ENCODE assay signal across 22 mouse cellular contexts in genomic region chr3:148413027-148413426, GRCm38 (mm10).
DNase-seq lines count a peak whose midpoint lies in the region; ATAC-seq and TF ChIP-seq lines count a peak whose summit lies in the region.
"Had no signal": no experiment of that assay in that cellular context is flagged by ENCODE, and none has a peak within 500 bp of the region (broad histone marks: within the 10 kb centered on the region; RNA-seq: fewer than 3 reads in every experiment).

No protein-coding gene starts in this region.

- H3K79me2 ChIP-seq in MEL (ENCODE audit: control insufficient read depth, insufficient read depth, low read length, poor library complexity) = no peaks in the 10 kb centered on the region

- H3K9ac ChIP-seq in MEL (ENCODE audit: control insufficient read depth, low read depth, low read length, poor library complexity, severe bottlenecking) = no peak overlapping the region
- H3K9ac ChIP-seq: forebrain, embryonic 13.5 days; hindbrain, embryonic 12.5 days; hindbrain, embryonic 15.5 days had no signal

- TF ChIP-seq POLR2A in MEL (IDR thresholded peaks at IDR 0.05; ENCODE audit: control insufficient read depth in 1 of 2, insufficient read depth in 1 of 2, low read depth in 1 of 2, low read length in 2 of 2, poor library complexity in 1 of 2) = no peak

- H3K4me3 ChIP-seq in MEL (ENCODE audit: control insufficient read depth in 1 of 2, insufficient read depth in 1 of 2, low read depth in 2 of 2, low read length in 2 of 2) = no peak overlapping the region
- H3K4me3 ChIP-seq: forebrain, embryonic 10.5 days; forebrain, embryonic 13.5 days; heart, adult 2 months; hindbrain, embryonic 12.5 days; hindbrain, embryonic 15.5 days had no signal

- DNase-seq in 416B (ENCODE audit: low read depth) (peak; percentile 32), MEL (ENCODE audit: low read depth, low spot score) (peak; percentile 69)
- no peak for DNase-seq in thymus, adult 18-20 months
- no peak for DNase-seq in right cerebral cortex, adult 18-20 months
- no peak for DNase-seq in kidney, postnatal 4 days
- DNase-seq: adrenal gland, adult 2 months; adrenal gland, postnatal 14 days; B cell, adult 2 months; cerebellum, adult 11 months; cerebellum, adult 2 months; cerebellum, postnatal 10 days; cerebellum, postnatal 36 days; gastrocnemius, postnatal 25 days; heart, adult 2 months had no signal

- ATAC-seq in granulocyte monocyte progenitor cell, adult 5-6 weeks (replicated peaks; ENCODE audit: poor library complexity, severe bottlenecking) = peak; percentile 17; the same call in 1 of the 2 replicates
- ATAC-seq in megakaryocyte-erythroid progenitor cell, adult 5-6 weeks (replicated peaks; ENCODE audit: low FRiP score, low TSS enrichment, poor library complexity, severe bottlenecking) = peak; percentile 63
- ATAC-seq: forebrain, embryonic 13.5 days; forebrain, embryonic 16.5 days; Patski had no signal

- TF ChIP-seq EP300 in MEL (IDR thresholded peaks at IDR 0.05; ENCODE audit: low read depth in 1 of 2, low read length in 2 of 2) = peak; percentile 58 to 61; a peak in 3 of 4 replicates

- no peak overlapping the region for H3K27ac ChIP-seq in MEL (ENCODE audit: control insufficient read depth, low read depth, low read length)
- H3K27ac ChIP-seq: forebrain, embryonic 10.5 days; forebrain, embryonic 13.5 days; heart, adult 2 months; hindbrain, embryonic 12.5 days; hindbrain, embryonic 15.5 days had no signal

- no peak for TF ChIP-seq CTCF in MEL (IDR thresholded peaks at IDR 0.05 in 2 of 3, conservative IDR thresholded peaks at IDR 0.05 in 1 of 3; ENCODE audit: control insufficient read depth in 1 of 3, insufficient read depth in 1 of 3, low read depth in 2 of 3, low read length in 3 of 3, poor library complexity in 1 of 3, severe bottlenecking in 1 of 3)

- peaks cover 4 to 13% of the 10 kb centered on the region in 2 experiments for H3K4me1 ChIP-seq in MEL (ENCODE audit: control insufficient read depth in 1 of 2, insufficient read depth in 2 of 2, low read length in 2 of 2)
- H3K4me1 ChIP-seq: hindbrain, embryonic 15.5 days had no signal

- TF ChIP-seq RAD21 in MEL (IDR thresholded peaks at IDR 0.05; ENCODE audit: low read depth, low read length) = no peak

- H3K9me3 ChIP-seq in MEL (replicated peaks; ENCODE audit: insufficient read depth, low read length) = no peaks in the 10 kb centered on the region
- H3K9me3 ChIP-seq: forebrain, embryonic 10.5 days; forebrain, embryonic 13.5 days; hindbrain, embryonic 12.5 days; hindbrain, embryonic 15.5 days had no signal

- H3K27me3 ChIP-seq in MEL (ENCODE audit: control insufficient read depth in 1 of 2, insufficient read depth in 2 of 2, low read length in 2 of 2) = no peaks in the 10 kb centered on the region
- H3K27me3 ChIP-seq: forebrain, embryonic 13.5 days; hindbrain, embryonic 12.5 days; hindbrain, embryonic 15.5 days; Patski had no signal

- H3K36me3 ChIP-seq in MEL (ENCODE audit: control insufficient read depth in 1 of 2, insufficient read depth in 2 of 2, low read length in 2 of 2) = peaks cover 0 to 12% of the 10 kb centered on the region in 2 experiments; a peak in 2 of 4 replicates
- H3K36me3 ChIP-seq: forebrain, embryonic 10.5 days; hindbrain, embryonic 12.5 days; hindbrain, embryonic 15.5 days had no signal

TF ChIP-seq in MEL, 35 proteins besides CTCF, POLR2A, EP300 and RAD21:
- TF ChIP-seq MAFK (IDR thresholded peaks at IDR 0.05; ENCODE audit: borderline replicate concordance, low read depth, low read length) (peak; percentile 93), ZNF384 (IDR thresholded peaks at IDR 0.05; ENCODE audit: low read depth, low read length) (peak; percentile 88), ETS1 (IDR thresholded peaks at IDR 0.05; ENCODE audit: low read depth, low read length) (peak; percentile 89), ELF1 (IDR thresholded peaks at IDR 0.05; ENCODE audit: low read depth, low read length) (no peak), USF1 (IDR thresholded peaks at IDR 0.05; ENCODE audit: low read depth, low read length) (no peak), JUND (IDR thresholded peaks at IDR 0.05; ENCODE audit: low read depth, low read length) (no peak), BHLHE40 (IDR thresholded peaks at IDR 0.05; ENCODE audit: borderline replicate concordance, low read depth, low read length) (no peak), SIN3A (IDR thresholded peaks at IDR 0.05; ENCODE audit: low read length) (peak; percentile 58), GATA1 (IDR thresholded peaks at IDR 0.05; ENCODE audit: low read depth, low read length) (peak; percentile 55; the same call in 1 of the 2 replicates), TCF12 (IDR thresholded peaks at IDR 0.05; ENCODE audit: low read depth, low read length) (peak; percentile 38; the same call in 1 of the 2 replicates)

Comparison
In these comparisons a context has a peak if more than half of its experiments do, and no peak if none do; other contexts are left out.
1. DNase-seq: peak in 416B (single experiment) and MEL (single experiment); none in thymus, adult 18-20 months (0 of 2), right cerebral cortex, adult 18-20 months (single experiment) and kidney, postnatal 4 days (0 of 2).